Mouse (Mus musculus) layer of hippocampus, adult 8-10 months (tissue): Measurements from ENCODE around the gene Tbx15. TPM values are rescaled to one million over a fixed set of nuclear protein-coding genes. Genes with fewer than 3 reads are reported as not detected.

ENCODE experiments used
- DNase-seq, 2 experiments: peaks; one replicate each; pipeline ENCODE4 v3.0.0; 2022; ENCODE audit warnings: low spot score in 2 of 2
- microRNA-seq, 2 experiments: library from miRNA; unstranded; fragments of <30 nt; microRNA quantifications; one replicate each; pipeline ENCODE4 v1.2.0; 2022
- total RNA-seq, 4 experiments: library from RNA; stranded (reverse); gene quantifications; 2 replicates each; pipeline ENCODE4 v1.2.4; 2022

Tbx15 gene
- total RNA-seq, 4 experiments from 2014 or later: 0.47 to 1.8 (median 0.61) TPM

DNA sequence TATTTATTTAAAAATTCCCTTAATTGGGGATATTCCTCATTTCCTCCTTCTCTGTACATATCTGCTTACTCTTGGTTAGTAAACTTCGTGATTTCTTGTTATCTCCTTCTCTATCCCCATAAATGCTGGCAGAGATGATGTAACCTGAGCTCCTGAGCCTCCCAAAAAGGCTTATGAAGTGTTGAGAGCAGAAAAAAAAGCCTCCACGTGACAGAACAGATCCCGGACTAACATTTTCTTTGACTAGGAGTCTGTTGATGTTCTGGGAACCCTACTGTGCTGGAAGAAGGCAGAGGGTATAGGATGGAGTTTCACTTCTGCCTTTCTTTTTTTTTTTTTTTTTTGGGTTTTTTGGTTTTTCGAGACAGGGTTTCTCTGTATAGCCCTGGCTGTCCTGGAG lies 146.9 kb downstream of the Tbx15 start:
- no peak for DNase-seq

Small RNA genes lying within 50 kb of the gene (microRNA-seq; reads per million reads assigned to microRNA genes)
- gene Mir6481: 0 reads per million in 2 experiments

Other genes starting within 250 kb of the Tbx15 start
- 1 to 10 TPM; 7.8 to 8.5 (median 8.0) TPM for gene Wars2, start 99.3 kb upstream of the Tbx15 start, total RNA-seq